Mouse (Mus musculus): ENCODE measurements around the gene Kazald1.

- TF ChIP-seq POLR2A (IDR thresholded peaks at IDR 0.05; ENCODE audit: control insufficient read depth, low read depth, low read length) (no peak), CTCF (IDR thresholded peaks at IDR 0.05; ENCODE audit: control insufficient read depth, insufficient read depth, insufficient replicate concordance, low read depth, low read length) (no peak)
Observed at GRCm38 (mm10) chr19:45105591-45105990, 30.6 kb downstream of the Kazald1 start.

All from testis, adult 2 months (tissue).